Mouse (Mus musculus) right cerebral cortex, postnatal 25 days (tissue): ENCODE measurements around the gene Nrg3.
"Not testable (repeated sequence)": the region's sequence is repeated elsewhere in the genome, so short reads cannot be mapped to it uniquely, and the experiment has no call there.

ENCODE experiments used
- DNase-seq: peaks from one replicate; pipeline ENCODE4 v3.0.0; 2022

The Nrg3 gene

DNA sequence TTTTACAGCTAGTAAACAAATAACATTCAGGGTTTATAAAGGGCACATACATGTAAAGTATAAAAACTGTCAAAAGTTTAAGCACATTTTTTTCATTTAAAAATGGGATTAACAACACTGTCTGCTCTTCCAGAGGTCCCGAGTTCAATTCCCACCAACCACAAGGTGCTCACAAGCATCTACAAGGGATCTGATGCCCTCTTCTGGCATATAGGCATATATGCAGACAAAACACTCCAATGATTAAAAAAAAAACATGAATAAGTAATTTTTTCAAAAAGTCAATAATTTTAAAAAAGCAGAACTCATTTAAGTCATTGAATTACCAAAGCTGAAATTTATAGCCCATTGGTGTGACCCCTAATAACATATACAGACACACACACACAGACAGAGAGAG is 878.6 kb downstream of the Nrg3 start:
- no peak for DNase-seq

- no peak for DNase-seq
These were observed 896.1 kb downstream of the Nrg3 start for GRCm38 (mm10) chr14:38576796-38577195.

DNA sequence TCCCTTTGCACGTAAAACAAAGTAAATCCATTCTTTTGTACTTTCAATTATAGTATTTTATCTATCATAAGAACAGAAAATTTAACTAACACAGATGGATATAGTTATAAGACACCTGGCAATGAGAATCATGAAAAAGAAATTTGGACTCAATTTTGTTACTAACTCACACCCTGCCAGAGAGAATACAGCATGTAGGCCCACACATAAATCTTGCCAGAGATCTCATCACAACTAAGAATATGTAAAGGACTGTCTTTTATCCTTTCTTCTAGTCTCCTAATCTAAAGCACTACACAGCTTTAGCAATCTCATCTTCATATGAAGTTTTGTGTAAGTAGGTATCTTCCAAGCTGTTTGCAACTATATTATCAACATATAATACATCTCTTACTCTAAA is 904.7 kb downstream of the Nrg3 start:
- DNase-seq, result no peak

- no peak for DNase-seq
These were observed 906.7 kb downstream of the Nrg3 start for GRCm38 (mm10) chr14:38566182-38566581.

GRCm38 (mm10) chr14:38554636-38555035 is 918.3 kb downstream of the Nrg3 start:
- no peak for DNase-seq

DNA sequence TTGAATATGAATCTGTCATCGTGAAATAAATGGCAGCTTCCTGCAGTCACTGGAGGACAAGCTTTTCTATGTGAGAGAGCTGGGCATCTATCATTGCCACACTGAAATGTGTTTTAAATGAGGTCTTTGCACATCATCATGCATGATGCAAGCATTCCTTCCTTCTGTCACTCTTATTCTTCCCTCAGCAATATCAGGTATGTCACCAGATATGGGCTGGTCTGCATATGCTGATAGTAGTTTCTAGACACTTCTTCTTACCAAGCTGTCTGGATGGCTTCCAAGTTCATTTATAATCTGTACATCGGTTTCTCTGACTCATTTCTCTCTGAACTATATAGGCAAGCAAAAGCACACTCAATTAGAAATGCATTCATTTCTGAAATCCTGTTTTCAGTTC is 925.6 kb downstream of the Nrg3 start:
- no peak for DNase-seq

DNA sequence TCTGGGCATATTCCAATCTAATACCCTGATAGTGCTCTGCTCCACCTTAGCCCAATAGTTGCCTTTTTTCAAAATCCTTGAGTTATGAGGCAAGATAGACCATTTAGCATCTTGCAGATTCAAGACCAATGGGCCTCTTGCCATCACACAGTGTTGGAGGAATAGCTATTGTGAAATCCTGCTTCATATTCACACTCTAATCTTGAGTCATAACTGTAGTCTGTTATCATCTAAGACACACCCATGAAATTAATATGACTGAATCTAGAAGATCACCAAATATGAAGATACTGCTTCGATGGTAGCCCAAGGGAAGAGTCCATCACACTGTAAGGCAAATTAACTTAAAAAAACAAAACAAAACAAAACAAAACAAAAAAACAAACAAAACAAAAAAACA is 937.7 kb downstream of the Nrg3 start:
- DNase-seq, result no peak

- DNase-seq, result no peak
These were observed 939.4 kb downstream of the Nrg3 start for GRCm38 (mm10) chr14:38533495-38533894.

- DNase-seq, result no peak
These were observed 956.7 kb downstream of the Nrg3 start for GRCm38 (mm10) chr14:38516232-38516631.

DNA sequence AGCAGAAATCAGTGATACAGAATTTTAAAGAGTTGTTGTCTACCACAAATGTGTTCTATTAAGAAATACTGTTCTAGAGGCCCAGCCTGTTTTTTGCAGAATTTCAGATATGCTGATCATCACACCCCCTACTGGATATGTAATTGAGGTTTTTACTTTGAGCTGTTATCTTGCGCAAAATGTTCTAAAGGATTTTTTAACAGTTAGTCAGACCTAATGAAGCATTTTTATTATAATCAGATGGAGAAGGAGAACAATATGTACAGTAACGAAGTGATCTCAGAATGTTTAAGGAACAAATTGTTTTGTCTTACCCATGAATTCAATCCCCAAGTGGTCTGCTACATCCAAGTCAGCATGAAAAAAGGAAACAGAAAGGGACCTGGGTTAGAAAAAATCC is 963.9 kb downstream of the Nrg3 start:
- no peak for DNase-seq

DNA sequence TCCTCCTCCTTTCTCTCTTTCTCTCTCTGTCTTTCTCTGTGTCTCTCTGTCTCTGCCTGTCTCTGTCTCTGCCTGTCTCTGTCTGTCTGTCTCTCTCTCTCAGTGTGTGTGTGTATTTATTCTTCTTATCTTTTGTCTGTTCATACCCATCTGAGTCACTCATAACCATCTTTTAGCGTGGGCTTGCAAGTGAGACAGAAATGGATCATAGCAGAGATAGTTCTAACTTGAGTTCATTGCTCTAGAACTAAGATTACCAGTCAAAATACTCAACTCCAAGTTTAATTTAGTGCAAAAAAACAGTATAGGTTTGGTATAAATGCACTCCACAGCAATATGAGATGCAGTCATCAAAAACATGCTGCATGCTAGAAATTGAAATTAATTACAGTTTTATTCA is 977.9 kb downstream of the Nrg3 start:
- DNase-seq, result no peak

DNA sequence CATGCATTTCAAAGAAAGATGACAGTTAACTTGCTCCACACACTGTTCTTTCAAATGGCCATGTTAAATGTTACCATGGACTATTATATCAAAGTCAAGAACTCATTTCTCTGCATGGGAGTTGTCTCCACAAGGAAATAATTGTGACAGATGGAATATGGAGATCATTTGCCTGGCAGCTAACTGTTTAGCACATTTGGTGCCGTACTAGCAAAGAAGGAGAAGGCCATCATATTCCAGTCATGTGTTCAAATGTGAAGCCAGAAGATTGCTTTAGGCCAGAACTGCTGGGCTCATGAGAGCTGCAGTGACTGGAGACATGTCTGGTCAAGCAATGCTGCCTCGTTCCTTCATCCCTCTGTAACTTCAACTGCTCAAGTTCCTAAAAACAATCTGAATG is 1025.8 kb downstream of the Nrg3 start:
- no peak for DNase-seq

GRCm38 (mm10) chr14:38444788-38445187 is 1028.1 kb downstream of the Nrg3 start:
- DNase-seq, result peak; percentile 15

- no peak for DNase-seq
These were observed 1038.9 kb downstream of the Nrg3 start for GRCm38 (mm10) chr14:38433793-38434589.

DNA sequence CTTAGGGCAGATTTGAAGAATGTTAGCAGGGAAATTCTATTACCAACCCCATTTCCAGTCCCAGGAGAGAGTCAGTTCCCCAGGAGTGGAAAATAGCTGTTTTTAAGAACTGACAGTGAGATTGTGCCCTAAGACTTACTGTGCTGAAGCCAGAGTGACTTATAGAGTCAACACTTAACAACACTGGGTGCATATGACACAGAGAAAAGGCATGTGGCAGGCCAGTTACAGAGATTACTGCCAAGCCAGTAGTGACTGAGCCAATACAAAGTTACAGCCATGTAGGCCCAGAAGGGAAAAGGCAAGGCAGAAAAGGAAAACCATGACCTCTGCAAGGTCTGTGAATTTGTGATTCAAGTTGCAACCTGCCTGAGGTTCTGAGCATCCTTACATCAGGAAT is 1098.2 kb downstream of the Nrg3 start:
- no peak for DNase-seq

DNA sequence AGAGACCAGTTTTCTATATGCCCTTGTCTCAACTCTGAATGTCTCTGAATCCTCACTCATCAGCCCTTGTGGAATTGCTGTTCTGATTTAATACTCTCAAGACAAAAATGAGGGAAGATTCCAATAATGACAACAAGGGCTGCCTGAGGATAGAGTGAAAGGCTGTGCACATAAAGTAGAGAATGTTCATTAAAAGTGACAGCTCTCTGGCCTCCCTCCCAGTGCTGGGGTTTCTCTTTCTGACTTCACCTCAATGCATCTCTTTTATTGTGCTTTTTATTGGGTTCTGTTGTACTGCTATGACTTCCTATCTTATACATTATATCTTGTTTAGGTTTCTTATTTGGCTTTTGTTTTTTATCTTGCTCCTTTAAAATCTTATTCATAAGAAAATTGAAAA is 1131.9 kb downstream of the Nrg3 start:
- no peak for DNase-seq

GRCm38 (mm10) chr14:38322841-38323240 is 1150.0 kb downstream of the Nrg3 start:
- DNase-seq, result not testable (repeated sequence)

GRCm38 (mm10) chr14:38320619-38321340 is 1152.1 kb downstream of the Nrg3 start:
- no peak for DNase-seq
